Mouse (Mus musculus) inflammation-experienced regulatory T-cells, adult 6 months (primary cell): ENCODE results near the gene Slc25a54. TPM values are rescaled to one million over a fixed set of nuclear protein-coding genes. Genes with fewer than 3 reads are reported as not detected.

Experiments used
- ATAC-seq: one replicate; pipeline ENCODE4 v1.8.0; 2017
- polyA plus RNA-seq, 3 experiments: library from polyadenylated mRNA; unstranded; fragments of 100-300 nt; shearing (Covaris generic); gene quantifications; one replicate each; pipeline ENCODE4 v1.2.1; 2017

The Slc25a54 gene
- polyA plus RNA-seq, 3 experiments from 2014 or later, result not detected

DNA sequence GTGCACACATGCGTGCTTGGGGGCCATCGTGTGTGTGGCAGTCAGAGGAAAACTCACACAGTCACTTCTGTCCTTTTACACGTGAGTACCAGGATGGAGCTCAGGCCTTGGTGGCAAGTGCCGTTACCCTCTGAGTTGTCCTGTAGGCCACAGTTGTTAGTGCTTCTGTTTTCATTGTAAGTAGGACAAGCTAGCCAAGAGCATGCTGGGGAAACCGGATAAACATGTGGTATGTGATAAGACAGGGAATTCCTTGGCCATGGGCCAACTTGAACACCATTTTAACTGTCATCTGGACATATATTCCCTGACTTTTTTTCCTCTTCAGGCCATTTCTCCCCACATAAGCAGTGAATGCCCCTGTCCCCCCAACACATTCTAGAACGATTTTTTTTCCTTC lies 45.3 kb downstream of the Slc25a54 start:
- ATAC-seq, result no peak

- no peak for ATAC-seq
These were observed 49.5 kb downstream of the Slc25a54 start for GRCm38 (mm10) chr3:109129768-109130167.

DNA sequence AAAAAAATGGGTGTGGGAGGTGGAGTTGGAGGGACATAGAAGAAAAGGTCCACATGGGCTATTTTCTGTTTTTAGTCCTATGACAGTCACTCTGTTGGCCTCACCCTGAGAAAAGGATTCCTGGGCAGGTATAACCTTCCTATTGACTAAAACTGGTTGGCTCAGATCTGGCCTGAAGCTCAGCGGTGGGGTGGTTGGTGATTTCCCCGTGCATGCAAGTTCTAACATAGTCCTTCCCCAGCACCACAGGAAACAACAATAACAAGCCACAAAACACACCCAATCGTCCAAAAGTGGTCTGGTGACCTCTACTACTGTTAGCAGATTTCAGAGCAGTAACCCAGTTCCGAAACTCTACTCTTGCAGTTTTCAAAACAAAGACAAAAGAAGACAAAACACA lies 52.7 kb downstream of the Slc25a54 start:
- no peak for ATAC-seq

GRCm38 (mm10) chr3:109134036-109134435 lies 53.8 kb downstream of the Slc25a54 start:
- ATAC-seq, result no peak

- ATAC-seq, result no peak
These were observed 55.1 kb downstream of the Slc25a54 start for GRCm38 (mm10) chr3:109135352-109135751.

- no peak for ATAC-seq
These were observed 72.3 kb downstream of the Slc25a54 start for GRCm38 (mm10) chr3:109152561-109152960.

DNA sequence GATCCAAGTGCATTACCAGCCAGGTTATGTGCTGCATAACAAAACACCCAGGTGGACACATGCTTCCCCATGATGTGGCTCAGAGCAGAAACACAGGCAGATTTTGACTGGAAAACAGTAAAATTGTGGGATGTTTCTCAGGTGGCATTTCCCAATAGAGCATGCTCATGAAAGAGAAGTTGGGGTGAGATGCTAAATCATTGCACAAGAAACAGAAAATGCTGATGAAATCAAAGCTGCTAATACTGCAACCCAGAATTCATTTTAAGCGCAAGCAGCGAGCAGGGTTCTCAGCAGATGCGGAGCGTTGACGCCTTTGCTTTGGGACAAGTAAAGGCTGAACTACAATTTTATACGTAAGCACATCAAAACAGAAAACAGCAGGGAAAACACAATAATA lies 73.1 kb downstream of the Slc25a54 start:
- no peak for ATAC-seq

DNA sequence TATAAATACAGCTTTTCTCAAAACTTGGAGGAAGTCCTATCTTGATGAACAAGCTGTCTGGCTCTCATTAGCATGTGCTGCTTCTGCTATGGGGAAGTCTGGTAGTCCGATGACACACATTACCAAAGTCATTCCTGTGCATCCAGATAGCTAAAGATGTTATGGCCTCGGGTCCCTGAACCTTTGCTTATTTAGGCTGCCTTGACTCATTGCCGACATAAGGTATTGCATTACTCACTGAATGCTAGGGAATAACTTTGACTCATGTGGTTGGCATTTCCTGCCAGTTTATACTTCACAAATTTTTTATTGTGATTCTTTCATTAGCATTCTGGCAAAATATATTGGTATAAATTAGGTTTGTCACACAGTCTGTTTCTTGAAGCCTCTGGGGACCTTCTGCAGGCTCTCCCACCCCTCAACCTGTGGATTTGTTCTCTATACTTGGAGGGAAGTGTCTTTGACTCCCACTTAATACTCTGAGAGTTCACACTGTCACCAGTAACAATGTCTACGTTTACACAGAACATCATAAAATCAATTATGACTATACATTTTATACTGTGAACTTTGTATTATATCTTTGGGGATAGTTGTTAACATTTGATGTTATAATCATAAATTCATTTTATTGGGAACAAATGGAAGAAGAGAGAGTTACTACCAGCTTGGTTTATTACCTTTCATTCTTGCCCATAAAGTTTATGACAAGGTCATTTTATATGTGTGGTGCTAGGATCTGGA lies 75.8 kb downstream of the Slc25a54 start:
- no peak for ATAC-seq

GRCm38 (mm10) chr3:109157481-109157880 lies 77.2 kb downstream of the Slc25a54 start:
- no peak for ATAC-seq

GRCm38 (mm10) chr3:109164088-109164487 lies 83.8 kb downstream of the Slc25a54 start:
- no peak for ATAC-seq

- ATAC-seq, result no peak
These were observed 84.4 kb downstream of the Slc25a54 start for GRCm38 (mm10) chr3:109164644-109165043.

DNA sequence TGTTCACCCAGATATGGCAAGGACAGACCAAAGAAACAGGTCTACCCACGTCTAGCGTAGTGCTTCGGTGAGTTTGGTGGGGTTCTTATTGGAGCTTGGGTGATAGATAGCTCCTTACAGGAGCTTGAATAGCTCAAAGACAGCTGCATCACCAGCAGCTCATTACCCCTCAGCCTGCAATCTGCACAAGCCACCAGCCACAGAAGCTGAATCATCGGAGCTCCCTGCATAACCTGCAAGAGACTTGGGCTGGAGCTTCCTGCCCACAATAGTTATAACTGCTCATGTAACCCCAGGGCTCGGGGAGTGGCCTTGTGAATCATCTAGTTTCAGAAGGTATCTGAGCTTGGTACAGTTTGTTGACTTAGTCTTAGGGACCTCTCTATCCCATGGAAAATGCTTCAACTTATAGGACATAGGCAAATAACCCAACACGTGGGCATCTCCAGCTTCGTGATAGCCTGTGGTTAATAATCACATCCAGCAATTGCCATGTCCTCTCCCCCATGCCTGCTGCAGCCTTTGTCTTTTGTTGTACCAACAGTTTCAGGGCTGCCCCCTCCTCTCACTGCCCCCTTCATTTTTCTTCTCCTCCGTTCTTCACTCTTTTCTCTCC lies 85.1 kb downstream of the Slc25a54 start:
- no peak for ATAC-seq

Other genes starting within 250 kb of the Slc25a54 start
- gene Stxbp3, start 239.9 kb upstream of the Slc25a54 start, polyA plus RNA-seq, result 10 to 100 TPM; 72.7 to 91.3 (median 78.2) TPM
- gene Fndc7, start 190.5 kb upstream of the Slc25a54 start, polyA plus RNA-seq, result under 1 TPM in 1 of 3 experiments, not detected in 2; 0.21 TPM
- 100 to 1,000 TPM in 2 of 3 experiments, 10 to 100 TPM in 1; 89.4 to 147 (median 131) TPM for gene Prpf38b, start 168.7 kb upstream of the Slc25a54 start, polyA plus RNA-seq
- under 1 TPM in 1 of 3 experiments, not detected in 2; 0.60 TPM for gene Henmt1, start 140.6 kb upstream of the Slc25a54 start, polyA plus RNA-seq
- not detected for gene Gm9857, start 140.0 kb upstream of the Slc25a54 start, polyA plus RNA-seq
- gene Fam102b, start 52.9 kb upstream of the Slc25a54 start, polyA plus RNA-seq, result 1 to 10 TPM in 2 of 3 experiments, under 1 TPM in 1; 0.82 to 4.4 (median 2.2) TPM
- 10 to 100 TPM; 17.7 to 51.5 (median 19.2) TPM for gene Slc25a24, start 42.7 kb downstream of the Slc25a54 start, polyA plus RNA-seq